Mouse (Mus musculus) stomach, postnatal 0 days (tissue): ENCODE measurements around the gene Dhodh.

Source experiments
- CTCF ChIP-seq: IDR thresholded peaks from 2 replicates; pipeline ENCODE4 v1.5.1; 2016; ENCODE audit warnings: antibody characterized with exemption, low read depth, mild to moderate bottlenecking, moderate library complexity
- EP300 ChIP-seq: optimal IDR thresholded peaks from 2 replicates; pipeline ENCODE3; 2016; ENCODE audit warnings: antibody characterized with exemption

DNA sequence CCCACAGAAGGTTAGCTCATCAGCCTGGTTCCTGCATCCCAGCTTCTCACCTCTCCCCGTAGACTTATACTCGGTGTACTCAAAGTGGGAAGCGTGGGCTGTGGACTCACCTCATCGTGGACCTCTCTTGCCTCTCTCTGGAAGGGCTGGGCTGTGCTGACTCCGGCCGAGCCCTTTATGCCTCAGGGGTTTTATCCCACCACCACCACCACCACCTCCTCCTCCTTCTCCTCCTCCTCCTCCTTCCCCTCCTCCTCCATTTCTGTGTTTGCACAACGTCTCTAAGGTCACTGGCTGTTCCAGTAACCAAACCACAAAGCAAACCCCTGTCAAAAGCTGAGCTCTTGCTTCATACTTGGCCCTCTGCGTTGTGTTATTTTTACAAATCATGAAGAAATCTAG is 29.6 kb downstream of the Dhodh start, which contains the start of gene Hp:
- no peak for TF ChIP-seq CTCF
- TF ChIP-seq EP300 = no peak
